Mouse (Mus musculus): ENCODE measurements around the gene Stap1. TPM values are rescaled to one million over a fixed set of nuclear protein-coding genes. Genes with fewer than 3 reads are reported as not detected.

Stap1 gene
- polyA plus RNA-seq, 2 experiments: 1.4 to 2.0 TPM

- H3K4me2 ChIP-seq (ENCODE audit: low read depth): no peak overlapping the region
- H3K4me1 ChIP-seq (replicated peaks; ENCODE audit: control insufficient read depth in 2 of 2, insufficient read depth in 2 of 2, low read length in 1 of 2): no peaks in the 10 kb centered on the region
- TF ChIP-seq CTCF (IDR thresholded peaks at IDR 0.05; ENCODE audit: low read depth): no peak
- no peak for TF ChIP-seq EP300 (IDR thresholded peaks at IDR 0.05; ENCODE audit: low read depth)
- H3K27ac ChIP-seq: no peak overlapping the region
- no peak overlapping the region for H3K9ac ChIP-seq (replicated peaks)
- WGBS (ENCODE audit: insufficient replicate concordance): 58% methylated on average over 3 of the region's 3 CpGs
- no peaks in the 10 kb centered on the region for H3K27me3 ChIP-seq (ENCODE audit: control insufficient read depth, insufficient read depth, low read length)
- no peak for DNase-seq (ENCODE audit: low read depth in 3 of 3, low spot score in 3 of 3)
- no peak for ATAC-seq (ENCODE audit: insufficient read depth)
- H3K36me3 ChIP-seq (replicated peaks; ENCODE audit: control insufficient read depth, insufficient read depth, low read depth): no peaks in the 10 kb centered on the region
- no peaks in the 10 kb centered on the region for H3K9me3 ChIP-seq (ENCODE audit: control insufficient read depth, low read length)
- no peak overlapping the region for H3K4me3 ChIP-seq (ENCODE audit: insufficient read depth in 1 of 2, low read depth in 2 of 2, low read length in 2 of 2)
Observed at GRCm38 (mm10) chr5:86078720-86079334, 7.3 kb downstream of the Stap1 start.

- no peak for ATAC-seq (ENCODE audit: insufficient read depth)
Observed at GRCm38 (mm10) chr5:86083987-86084386, 12.4 kb downstream of the Stap1 start.

GRCm38 (mm10) chr5:86084979-86085378 is 13.4 kb downstream of the Stap1 start:
- no peak overlapping the region for H3K9ac ChIP-seq (replicated peaks)
- H3K36me3 ChIP-seq (replicated peaks; ENCODE audit: control insufficient read depth, insufficient read depth, low read depth): no peaks in the 10 kb centered on the region
- no peak overlapping the region for H3K4me3 ChIP-seq (ENCODE audit: insufficient read depth in 1 of 2, low read depth in 2 of 2, low read length in 2 of 2)
- no peaks in the 10 kb centered on the region for H3K9me3 ChIP-seq (ENCODE audit: control insufficient read depth, low read length)
- H3K27me3 ChIP-seq (ENCODE audit: control insufficient read depth, insufficient read depth, low read length): no peaks in the 10 kb centered on the region
- no peak overlapping the region for H3K4me2 ChIP-seq (ENCODE audit: low read depth)
- no peak overlapping the region for H3K27ac ChIP-seq
- ATAC-seq (ENCODE audit: insufficient read depth): no peak
- 53% methylated on average over 7 of the region's 7 CpGs for WGBS (ENCODE audit: insufficient replicate concordance)
- DNase-seq (ENCODE audit: low read depth in 3 of 3, low spot score in 3 of 3): no peak
- TF ChIP-seq EP300 (IDR thresholded peaks at IDR 0.05; ENCODE audit: low read depth): no peak
- TF ChIP-seq CTCF (IDR thresholded peaks at IDR 0.05; ENCODE audit: low read depth): no peak
- no peaks in the 10 kb centered on the region for H3K4me1 ChIP-seq (replicated peaks; ENCODE audit: control insufficient read depth in 2 of 2, insufficient read depth in 2 of 2, low read length in 1 of 2)

More at GRCm38 (mm10) chr5:86083987-86084386, 12.4 kb downstream of the Stap1 start:
- no peaks in the 10 kb centered on the region for H3K36me3 ChIP-seq (replicated peaks; ENCODE audit: control insufficient read depth, insufficient read depth, low read depth)
- H3K9ac ChIP-seq (replicated peaks): no peak overlapping the region
- no peaks in the 10 kb centered on the region for H3K9me3 ChIP-seq (ENCODE audit: control insufficient read depth, low read length)
- no peaks in the 10 kb centered on the region for H3K4me1 ChIP-seq (replicated peaks; ENCODE audit: control insufficient read depth in 2 of 2, insufficient read depth in 2 of 2, low read length in 1 of 2)
- H3K27me3 ChIP-seq (ENCODE audit: control insufficient read depth, insufficient read depth, low read length): no peaks in the 10 kb centered on the region
- H3K4me3 ChIP-seq (ENCODE audit: insufficient read depth in 1 of 2, low read depth in 2 of 2, low read length in 2 of 2): no peak overlapping the region
- TF ChIP-seq EP300 (IDR thresholded peaks at IDR 0.05; ENCODE audit: low read depth) (no peak), CTCF (IDR thresholded peaks at IDR 0.05; ENCODE audit: low read depth) (no peak)
- no peak overlapping the region for H3K4me2 ChIP-seq (ENCODE audit: low read depth)
- no peak for DNase-seq (ENCODE audit: low read depth in 3 of 3, low spot score in 3 of 3)
- no peak overlapping the region for H3K27ac ChIP-seq
- WGBS (ENCODE audit: insufficient replicate concordance): 60% methylated on average over 6 of the region's 6 CpGs

GRCm38 (mm10) chr5:86086751-86087150 is 15.2 kb downstream of the Stap1 start:
- H3K9ac ChIP-seq (replicated peaks): no peak overlapping the region
- no peak overlapping the region for H3K4me3 ChIP-seq (ENCODE audit: insufficient read depth in 1 of 2, low read depth in 2 of 2, low read length in 2 of 2)
- no peak overlapping the region for H3K27ac ChIP-seq
- DNase-seq (ENCODE audit: low read depth in 3 of 3, low spot score in 3 of 3) (no peak), ATAC-seq (ENCODE audit: insufficient read depth) (no peak)
- no peaks in the 10 kb centered on the region for H3K36me3 ChIP-seq (replicated peaks; ENCODE audit: control insufficient read depth, insufficient read depth, low read depth)
- 40% methylated on average over 6 of the region's 6 CpGs for WGBS (ENCODE audit: insufficient replicate concordance)
- no peak overlapping the region for H3K4me2 ChIP-seq (ENCODE audit: low read depth)
- H3K4me1 ChIP-seq (replicated peaks; ENCODE audit: control insufficient read depth in 2 of 2, insufficient read depth in 2 of 2, low read length in 1 of 2): no peaks in the 10 kb centered on the region
- no peaks in the 10 kb centered on the region for H3K27me3 ChIP-seq (ENCODE audit: control insufficient read depth, insufficient read depth, low read length)
- no peaks in the 10 kb centered on the region for H3K9me3 ChIP-seq (ENCODE audit: control insufficient read depth, low read length)
- TF ChIP-seq CTCF (IDR thresholded peaks at IDR 0.05; ENCODE audit: low read depth): no peak
- TF ChIP-seq EP300 (IDR thresholded peaks at IDR 0.05; ENCODE audit: low read depth): no peak

- H3K4me2 ChIP-seq (ENCODE audit: low read depth): no peak overlapping the region
- no peaks in the 10 kb centered on the region for H3K9me3 ChIP-seq (ENCODE audit: control insufficient read depth, low read length)
- H3K4me3 ChIP-seq (ENCODE audit: insufficient read depth in 1 of 2, low read depth in 2 of 2, low read length in 2 of 2): no peak overlapping the region
- 52% methylated on average over 9 of the region's 9 CpGs for WGBS (ENCODE audit: insufficient replicate concordance)
- no peak overlapping the region for H3K27ac ChIP-seq
- no peaks in the 10 kb centered on the region for H3K27me3 ChIP-seq (ENCODE audit: control insufficient read depth, insufficient read depth, low read length)
- no peak overlapping the region for H3K9ac ChIP-seq (replicated peaks)
- no peak for DNase-seq (ENCODE audit: low read depth in 3 of 3, low spot score in 3 of 3)
- ATAC-seq (ENCODE audit: insufficient read depth): no peak
- 0 out of 4 replicates have a peak, but pooled peaks cover 0 to 2% of the 10 kb centered on the region in 2 experiments for H3K4me1 ChIP-seq (replicated peaks; ENCODE audit: control insufficient read depth in 2 of 2, insufficient read depth in 2 of 2, low read length in 1 of 2)
- H3K36me3 ChIP-seq (replicated peaks; ENCODE audit: control insufficient read depth, insufficient read depth, low read depth): no peaks in the 10 kb centered on the region
- TF ChIP-seq EP300 (IDR thresholded peaks at IDR 0.05; ENCODE audit: low read depth): no peak
- TF ChIP-seq CTCF (IDR thresholded peaks at IDR 0.05; ENCODE audit: low read depth): no peak
Observed at GRCm38 (mm10) chr5:86094754-86095153, 23.2 kb downstream of the Stap1 start.

Measured in liver, embryonic 14.5 days (tissue).